Mouse (Mus musculus): ENCODE measurements around the gene Rnf26.
"Not testable (repeated sequence)": the region's sequence is repeated elsewhere in the genome, so short reads cannot be mapped to it uniquely, and the experiment has no call there.

Rnf26 gene

GRCm38 (mm10) chr9:44125026-44125425 is 11.7 kb upstream of the Rnf26 start:
- DNase-seq (ENCODE audit: low spot score), result no peak

DNA sequence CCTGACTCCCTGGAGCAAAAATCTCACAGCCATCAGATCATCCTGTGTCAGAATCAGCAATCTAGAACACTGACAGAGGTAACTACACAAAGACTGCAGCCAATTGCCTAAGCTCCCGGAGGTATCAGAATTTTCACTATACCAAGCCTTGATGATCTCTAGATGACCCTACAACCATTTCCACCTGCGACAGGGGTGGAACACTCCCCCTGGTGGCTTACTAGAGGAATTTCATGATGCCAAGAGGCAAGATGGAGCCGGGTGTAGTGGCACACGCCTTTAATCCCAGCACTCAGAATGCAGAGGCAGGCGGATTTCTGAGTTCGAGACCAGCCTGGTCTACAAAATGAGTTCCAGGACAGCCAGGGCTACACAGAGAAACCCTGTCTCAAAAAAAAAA is 11.0 kb upstream of the Rnf26 start:
- DNase-seq (ENCODE audit: low spot score), result no peak

GRCm38 (mm10) chr9:44119948-44120465 is 6.7 kb upstream of the Rnf26 start:
- no peak for DNase-seq (ENCODE audit: low spot score)

- no peak for DNase-seq (ENCODE audit: low spot score)
Measured at GRCm38 (mm10) chr9:44119011-44119410, 5.7 kb upstream of the Rnf26 start.

DNA sequence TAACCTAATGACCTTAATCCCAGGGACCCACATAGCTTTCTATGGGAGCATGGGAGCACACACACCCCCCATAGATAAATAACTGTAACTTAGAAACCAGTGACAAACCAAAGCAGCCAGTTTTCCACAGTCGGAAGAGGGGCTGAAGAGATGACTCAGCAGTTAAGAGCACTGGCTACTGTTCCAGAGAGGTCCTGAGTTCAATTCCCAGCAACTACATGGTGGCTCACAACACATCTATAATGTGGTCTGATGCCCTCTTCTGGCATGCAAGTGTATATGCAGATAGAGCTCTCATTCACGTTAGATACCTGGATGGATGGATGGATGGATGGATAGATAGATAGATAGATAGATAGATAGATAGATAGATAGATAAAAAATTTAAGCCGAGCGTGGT is 2.9 kb upstream of the Rnf26 start:
- DNase-seq (ENCODE audit: low spot score), result no peak

DNA sequence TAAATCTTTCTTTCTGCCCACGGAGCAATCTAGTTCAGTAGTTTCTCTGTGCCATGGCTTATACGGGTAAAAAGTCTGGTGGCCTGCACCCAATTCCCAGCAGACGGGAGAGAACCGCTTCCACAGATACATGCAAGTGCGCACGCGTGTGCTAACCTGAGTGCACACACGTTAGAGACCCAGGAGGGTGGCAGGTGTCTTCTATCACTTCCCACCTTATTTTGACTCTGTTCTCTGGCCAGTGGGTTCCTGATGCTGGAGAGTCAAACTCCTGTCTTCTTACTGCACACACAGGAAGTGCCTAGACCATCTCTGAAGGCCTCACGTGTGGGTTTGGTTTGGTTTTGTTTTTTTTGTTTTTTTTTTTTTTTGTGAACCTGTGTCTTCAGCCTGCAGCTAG is 2.3 kb upstream of the Rnf26 start:
- DNase-seq (ENCODE audit: low spot score), result no peak

DNA sequence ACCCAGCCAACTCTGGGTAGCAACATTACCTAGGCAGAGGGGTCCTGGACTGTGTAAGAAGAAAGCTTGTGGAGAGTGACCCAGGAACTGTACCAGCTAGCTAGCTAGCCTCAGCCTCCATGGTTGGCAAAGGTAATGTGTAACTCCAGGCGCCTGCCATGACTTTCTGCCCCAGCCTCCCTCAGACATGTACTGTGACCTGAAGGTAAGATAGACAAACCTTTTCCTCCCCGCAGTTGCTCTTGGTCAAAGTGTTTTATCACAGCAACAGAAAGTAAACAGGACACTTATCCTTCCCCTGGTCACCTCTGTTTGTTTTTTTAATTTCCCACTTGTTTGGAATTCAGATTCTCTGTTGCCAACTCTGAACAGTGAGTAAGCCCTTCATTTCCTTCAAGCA is 1.1 kb upstream of the Rnf26 start:
- DNase-seq (ENCODE audit: low spot score), result no peak

- DNase-seq (ENCODE audit: low spot score), result not testable (repeated sequence)
Measured at GRCm38 (mm10) chr9:44111909-44112308, 1.4 kb downstream of the Rnf26 start.

DNA sequence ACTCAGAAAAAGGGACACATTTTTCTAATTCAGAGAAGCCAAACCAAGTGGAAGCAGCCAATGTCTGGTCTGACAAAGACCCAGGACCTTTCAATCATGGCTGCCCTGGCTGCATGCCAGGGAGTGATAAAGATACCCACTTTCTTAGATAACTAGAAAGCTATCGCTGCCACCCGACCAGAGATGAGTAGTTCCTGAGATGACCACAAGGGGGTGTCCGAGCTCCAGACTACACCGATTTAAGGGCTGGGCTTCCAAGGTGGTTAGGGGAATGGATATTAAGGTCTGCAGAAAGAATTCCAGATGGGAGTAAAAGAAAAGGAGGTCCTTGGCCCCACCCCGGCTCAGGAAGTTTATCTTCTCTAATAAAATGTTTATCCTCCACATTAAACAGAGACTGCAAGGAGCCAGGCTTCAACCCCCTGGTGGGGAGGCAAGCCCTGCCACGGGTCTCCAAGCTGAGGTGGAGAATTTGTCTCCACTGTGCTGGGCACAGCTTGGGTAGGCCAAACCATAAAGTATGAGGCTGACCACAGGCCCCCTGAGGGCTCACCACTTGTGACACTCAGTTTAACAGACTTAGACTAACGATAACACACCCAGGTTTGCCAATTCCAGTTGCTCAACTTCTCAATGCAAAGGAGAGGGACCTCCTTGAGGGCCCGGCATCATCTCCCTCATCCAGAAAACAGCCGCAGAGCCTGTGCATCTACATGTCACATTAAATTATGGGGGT is 3.8 kb downstream of the Rnf26 start:
- peak; percentile 78 for DNase-seq (ENCODE audit: low spot score)

- DNase-seq (ENCODE audit: low spot score), result no peak
Measured at GRCm38 (mm10) chr9:44108269-44109055, 4.9 kb downstream of the Rnf26 start.

- DNase-seq (ENCODE audit: low spot score), result no peak
Measured at GRCm38 (mm10) chr9:44107557-44108179, 5.6 kb downstream of the Rnf26 start.

DNA sequence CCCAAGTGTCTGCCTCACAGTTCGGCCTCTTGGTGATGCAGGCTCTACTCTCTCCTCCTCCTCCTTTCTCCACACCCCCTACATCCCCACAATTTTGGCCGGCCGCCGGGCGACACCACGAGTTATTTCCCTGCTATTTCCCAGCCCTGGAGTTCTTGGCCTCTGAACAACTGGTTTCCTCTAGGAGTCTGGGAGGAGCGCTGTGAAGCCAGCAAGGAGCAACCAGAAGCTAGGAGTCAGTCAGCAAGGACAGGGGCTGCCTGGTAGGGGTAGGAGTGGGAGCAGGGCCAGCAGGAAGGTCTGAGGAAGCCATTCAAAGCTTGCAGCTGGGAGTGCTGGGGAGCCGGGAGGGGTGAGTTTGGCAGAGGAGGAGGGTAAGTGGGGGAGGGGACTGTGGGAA is 6.2 kb downstream of the Rnf26 start, which contains the start of gene C1qtnf5:
Gene C1qtnf5, plus strand, starts transcription at position 136 of the 400 bp plus-strand sequence.
- DNase-seq (ENCODE audit: low spot score), result peak; percentile 95

DNA sequence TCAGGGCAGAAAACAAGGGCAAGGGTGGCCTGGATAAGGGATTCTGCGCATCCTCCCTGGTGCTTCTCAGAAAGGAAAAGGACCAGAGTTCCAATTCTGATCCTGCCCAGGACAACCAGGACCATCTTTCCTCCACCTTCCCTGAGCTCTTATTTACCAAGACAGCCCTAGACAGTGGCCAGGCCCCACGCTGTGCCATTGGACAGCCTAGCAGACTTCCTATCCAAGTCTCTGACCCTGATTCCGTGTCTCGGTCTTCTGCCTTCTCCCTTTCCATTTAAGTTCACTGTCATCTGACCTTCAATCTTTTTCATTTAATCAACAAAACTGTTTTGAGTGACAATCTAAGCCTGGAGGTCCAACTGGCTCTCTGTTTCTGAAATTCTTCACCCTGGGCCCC is 6.7 kb downstream of the Rnf26 start:
- no peak for DNase-seq (ENCODE audit: low spot score)

DNA sequence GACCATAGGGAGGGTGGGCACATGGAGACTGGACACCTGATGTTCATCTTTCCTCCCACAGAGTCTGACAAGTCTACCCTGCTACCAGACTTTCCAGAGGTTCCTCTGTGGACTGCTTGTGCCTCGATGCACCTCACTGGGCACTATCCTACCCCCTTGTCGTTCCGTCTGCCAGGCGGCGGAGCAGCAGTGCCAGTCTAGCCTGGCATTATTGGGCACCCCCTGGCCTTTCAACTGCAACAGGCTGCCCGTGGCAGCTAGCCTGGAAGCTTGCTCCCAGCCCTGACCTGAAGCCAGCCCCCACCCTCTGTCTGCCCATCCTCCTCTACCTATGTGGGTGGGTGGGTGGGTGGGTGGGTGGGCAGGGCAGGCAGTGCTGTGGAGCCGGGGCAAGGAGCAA is 7.1 kb downstream of the Rnf26 start:
- no peak for DNase-seq (ENCODE audit: low spot score)

DNA sequence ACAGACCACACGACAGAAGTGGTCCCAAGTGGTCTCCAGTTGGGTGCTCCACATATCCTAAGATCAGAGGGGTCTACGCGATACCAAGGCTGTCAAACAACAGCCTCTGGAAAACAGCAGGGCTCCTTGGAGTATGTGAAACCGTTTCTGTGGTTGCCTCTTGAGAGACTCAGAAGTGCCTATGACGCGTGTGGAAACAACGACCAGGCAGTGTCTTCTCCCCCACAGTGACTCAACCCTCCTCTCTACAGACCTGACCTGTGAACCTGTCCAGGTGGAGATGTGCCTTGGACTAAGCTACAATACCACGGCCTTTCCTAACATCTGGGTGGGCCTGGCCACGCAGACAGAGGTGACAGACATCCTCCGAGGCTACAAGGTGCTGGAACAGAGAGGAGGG is 7.5 kb downstream of the Rnf26 start:
- no peak for DNase-seq (ENCODE audit: low spot score)

DNA sequence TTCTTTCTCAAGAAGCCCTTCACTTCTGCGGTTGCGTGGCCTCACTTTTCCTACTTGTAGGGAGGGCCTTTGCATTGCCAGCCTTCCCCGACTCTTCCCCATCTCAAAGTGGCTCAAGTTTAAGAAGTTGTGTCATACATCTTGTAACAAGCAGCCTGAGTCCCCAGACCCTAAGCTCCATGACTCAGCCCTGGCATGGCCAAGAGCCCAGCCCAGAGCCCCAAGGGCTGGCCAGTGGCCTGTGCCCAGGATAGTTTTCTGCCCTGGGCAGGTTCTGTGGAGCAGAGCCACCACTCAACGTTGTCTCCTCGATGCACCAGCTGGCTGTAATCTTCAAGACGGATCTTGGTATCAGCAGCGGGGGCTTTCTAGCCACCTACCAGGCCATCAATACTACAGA is 8.4 kb downstream of the Rnf26 start:
- peak; percentile 57 for DNase-seq (ENCODE audit: low spot score)

DNA sequence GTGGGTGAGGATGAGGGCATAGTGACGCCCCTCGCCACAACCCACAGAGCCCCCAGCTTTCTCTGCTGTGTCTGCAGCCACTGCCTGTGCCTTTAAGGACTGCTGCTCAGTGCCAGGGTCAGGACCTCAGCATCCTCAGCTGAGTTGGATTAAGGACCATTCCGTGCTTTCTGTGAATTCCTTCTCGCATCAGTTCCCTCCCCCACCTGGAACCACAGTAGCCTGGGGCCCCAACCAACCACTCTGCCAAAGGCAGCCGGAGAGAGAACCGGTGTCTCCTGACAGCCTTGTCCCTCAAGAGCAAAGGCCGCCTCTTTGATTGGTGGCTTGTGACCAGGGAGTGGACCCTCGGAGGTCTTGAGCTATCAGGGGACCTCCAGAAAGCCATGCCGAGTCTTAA is 11.8 kb downstream of the Rnf26 start, which contains the start of gene Mfrp:
Gene Mfrp, plus strand, starts transcription at position 240 of the 400 bp plus-strand sequence.
- no peak for DNase-seq (ENCODE audit: low spot score)

DNA sequence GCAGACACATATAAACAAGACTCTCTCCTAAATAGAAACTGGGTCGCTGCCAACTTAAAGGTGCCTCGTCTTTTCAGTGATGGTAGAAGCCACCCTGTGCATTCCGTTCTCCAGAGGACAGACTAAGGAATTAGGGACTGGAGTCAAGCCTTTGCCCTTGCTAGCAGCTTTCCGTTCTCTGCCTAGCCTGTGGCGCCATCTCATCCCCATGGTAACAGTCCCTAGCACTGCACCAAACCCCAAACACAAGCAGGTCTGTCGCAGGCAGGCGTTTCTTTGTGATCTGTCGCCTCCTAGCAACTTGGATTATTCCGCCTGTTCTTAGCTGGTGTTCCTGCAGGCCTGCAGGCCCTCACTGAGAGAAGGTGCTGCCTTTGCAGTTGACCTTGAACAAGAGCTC is 16.8 kb downstream of the Rnf26 start:
- no peak for DNase-seq (ENCODE audit: low spot score)

GRCm38 (mm10) chr9:44095781-44096180 is 17.5 kb downstream of the Rnf26 start:
- no peak for DNase-seq (ENCODE audit: low spot score)

DNA sequence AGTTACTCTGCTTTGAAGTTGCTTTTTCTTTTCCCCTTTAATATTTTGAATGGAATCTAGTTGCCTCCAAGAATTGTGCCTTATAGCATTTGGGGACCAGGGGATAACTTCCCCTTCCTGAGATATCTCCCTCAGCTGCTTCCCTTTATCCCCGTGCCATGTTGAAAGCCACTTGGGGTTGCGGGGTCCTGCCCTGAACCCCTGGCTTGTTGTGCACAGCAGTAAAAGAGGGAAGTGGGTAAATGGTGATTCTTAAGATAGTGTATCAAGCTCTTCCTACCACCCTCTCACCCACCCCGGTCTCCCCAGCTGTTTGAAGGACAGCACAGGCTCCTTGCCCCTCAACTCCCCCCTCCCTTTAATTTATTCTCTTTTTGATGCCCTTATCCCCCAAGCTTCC is 18.6 kb downstream of the Rnf26 start:
- no peak for DNase-seq (ENCODE audit: low spot score)

DNA sequence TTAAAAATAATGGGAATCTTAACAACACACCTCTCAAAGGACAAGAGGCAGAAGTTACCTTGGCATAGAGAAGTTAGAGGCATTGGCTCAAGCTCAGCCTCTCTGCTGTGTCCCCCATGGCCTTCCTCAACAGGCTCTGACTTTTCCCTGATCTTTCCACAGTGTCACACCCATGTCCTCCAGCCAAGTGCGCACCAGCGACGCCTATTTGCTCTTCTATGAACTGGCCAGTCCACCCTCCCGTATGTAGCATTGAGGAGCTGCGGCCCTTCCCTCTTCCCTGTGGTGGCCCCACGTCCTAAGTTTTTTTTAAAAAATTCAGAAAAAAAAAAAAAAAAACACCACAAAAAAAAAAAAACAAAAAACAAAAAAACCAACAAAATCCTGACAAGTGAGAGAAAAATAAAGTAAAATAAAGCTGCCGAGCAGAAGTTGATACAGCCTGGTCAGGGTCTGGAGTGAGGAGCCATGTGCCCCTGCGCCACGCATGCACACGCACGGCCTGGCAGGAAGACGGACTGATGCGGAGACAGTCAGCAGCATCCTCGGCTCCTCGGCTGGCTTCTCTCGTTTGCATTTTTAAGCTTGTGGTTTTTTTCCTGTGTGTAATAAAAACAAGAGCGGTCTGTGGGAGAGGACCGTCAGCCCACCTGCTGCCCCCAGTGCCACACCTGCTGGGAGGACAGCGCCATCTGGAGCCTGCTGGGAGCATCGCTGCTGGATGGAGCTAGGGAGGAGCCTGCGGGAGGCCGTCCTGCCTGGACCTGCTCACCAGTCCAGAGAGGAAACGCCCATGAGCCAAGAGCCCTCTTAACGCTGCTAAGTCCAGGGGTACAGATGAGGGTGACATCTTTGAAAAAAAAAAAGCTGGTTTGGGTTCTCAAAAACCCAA is 19.5 kb downstream of the Rnf26 start:
- DNase-seq (ENCODE audit: low spot score), result no peak

Measured in adipocyte (in vitro differentiated cells).